Mouse (Mus musculus) megakaryocyte, adult 5-6 weeks (primary cell): ENCODE results near the gene Poglut1. TPM values are rescaled to one million over a fixed set of nuclear protein-coding genes. Genes with fewer than 3 reads are reported as not detected.

Experiments used
- ATAC-seq: 2 replicates; pipeline ENCODE4 v1.8.0; 2016; ENCODE audit warnings: mild to moderate bottlenecking, inconsistent platforms; ENCODE audit not compliant: poor library complexity, severe bottlenecking
- total RNA-seq, 2 experiments: library from RNA; stranded (forward) in 1 of 2; stranded (reverse) in 1 of 2; fragments of 153-499, 151-499 nt in 1 of 2; fragments of 221-1000, 200-1000 nt in 1 of 2; gene quantifications; 2 replicates each; pipeline versions ENCODE4 v1.2.3 to v1.2.4; 2015 to 2017

Gene Poglut1
- 25.0 and 29.4 TPM in 2 replicates for total RNA-seq (2015)
- total RNA-seq (2017), result 13.5 and 15.4 TPM in 2 replicates

- ATAC-seq, result peak; percentile 99
Measured at GRCm38 (mm10) chr16:38549479-38550396, at the start of gene Poglut1. Gene Poglut1, minus strand, starts transcription at chr16:38550258.

- peak; percentile 61 for ATAC-seq
Measured at GRCm38 (mm10) chr16:38598986-38599680, 49.1 kb upstream of the Poglut1 start.

GRCm38 (mm10) chr16:38596651-38597050 lies 46.6 kb upstream of the Poglut1 start:
- no peak for ATAC-seq

- no peak for ATAC-seq
Measured at GRCm38 (mm10) chr16:38596099-38596498, 46.0 kb upstream of the Poglut1 start.

GRCm38 (mm10) chr16:38594435-38594834 lies 44.4 kb upstream of the Poglut1 start:
- ATAC-seq, result no peak

GRCm38 (mm10) chr16:38592946-38593345 lies 42.9 kb upstream of the Poglut1 start:
- no peak for ATAC-seq

- ATAC-seq, result no peak
Measured at GRCm38 (mm10) chr16:38592026-38592678, 42.1 kb upstream of the Poglut1 start.

GRCm38 (mm10) chr16:38591506-38591905 lies 41.4 kb upstream of the Poglut1 start:
- no peak for ATAC-seq

GRCm38 (mm10) chr16:38587572-38587971 lies 37.5 kb upstream of the Poglut1 start:
- ATAC-seq, result no peak

- ATAC-seq, result no peak
Measured at GRCm38 (mm10) chr16:38587163-38587562, 37.1 kb upstream of the Poglut1 start.

GRCm38 (mm10) chr16:38585186-38585585 lies 35.1 kb upstream of the Poglut1 start:
- no peak for ATAC-seq

- no peak for ATAC-seq
Measured at GRCm38 (mm10) chr16:38584761-38585160, 34.7 kb upstream of the Poglut1 start.

- no peak for ATAC-seq
Measured at GRCm38 (mm10) chr16:38571481-38571880, 21.4 kb upstream of the Poglut1 start.

- ATAC-seq, result no peak
Measured at GRCm38 (mm10) chr16:38568192-38568591, 18.1 kb upstream of the Poglut1 start.

- ATAC-seq, result no peak
Measured at GRCm38 (mm10) chr16:38563516-38563915, 13.5 kb upstream of the Poglut1 start.

- peak; percentile 59 for ATAC-seq
Measured at GRCm38 (mm10) chr16:38562968-38563327, 12.9 kb upstream of the Poglut1 start.

- peak; percentile 99 for ATAC-seq
Measured at GRCm38 (mm10) chr16:38562131-38562967, 12.3 kb upstream of the Poglut1 start.

GRCm38 (mm10) chr16:38558221-38558748 lies 8.2 kb upstream of the Poglut1 start, which contains the start of gene Tmem39a:
Gene Tmem39a, plus strand, starts transcription at chr16:38558698.
- no peak for ATAC-seq

- ATAC-seq, result no peak
Measured at GRCm38 (mm10) chr16:38555988-38556387, 5.9 kb upstream of the Poglut1 start.

- ATAC-seq, result peak; percentile 23; the same call in 1 of the 2 replicates
Measured at GRCm38 (mm10) chr16:38548000-38548399, 2.1 kb downstream of the Poglut1 start.
